Mouse (Mus musculus): ENCODE results near the gene Atcay. TPM values are rescaled to one million over a fixed set of nuclear protein-coding genes. Genes with fewer than 3 reads are reported as not detected.

The Atcay gene
- polyA plus RNA-seq, 1 experiment from 2014 or later = 0.25 TPM

- Histone ChIP-seq H3K27ac (peak overlapping the region; percentile 98), H3K9ac (peak overlapping the region; percentile 80)
Observed at GRCm38 (mm10) chr10:81196470-81197065, 34.1 kb downstream of the Atcay start.

GRCm38 (mm10) chr10:81195300-81195699 lies 35.3 kb downstream of the Atcay start:
- Histone ChIP-seq H3K36me3 (peaks cover 6% of the 10 kb centered on the region), H3K9me3 (replicated peaks) (no peaks in the 10 kb centered on the region), H3K27me3 (no peaks in the 10 kb centered on the region), H3K27ac (peak overlapping the region; percentile 98), H3K4me2 (peak overlapping the region; percentile 67), H3K4me1 (replicated peaks) (peaks cover 62% of the 10 kb centered on the region), H3K4me3 (peak overlapping the region; percentile 52), H3K9ac (peak overlapping the region; percentile 80)
- 34% methylated on average over 4 of the region's 4 CpGs for WGBS
- no peak for ATAC-seq (replicated peaks; ENCODE audit: insufficient number of reproducible peaks, insufficient read depth, low FRiP score, low read depth)

More at GRCm38 (mm10) chr10:81196470-81197065, 34.1 kb downstream of the Atcay start:
- peaks cover 64% of the 10 kb centered on the region for H3K4me1 ChIP-seq (replicated peaks)
- H3K36me3 ChIP-seq = no peaks in the 10 kb centered on the region
- 39% methylated on average over 11 of the region's 11 CpGs for WGBS
- ATAC-seq (replicated peaks; ENCODE audit: insufficient number of reproducible peaks, insufficient read depth, low FRiP score, low read depth) = no peak
- H3K4me2 ChIP-seq = peak overlapping the region; percentile 67
- no peaks in the 10 kb centered on the region for H3K27me3 ChIP-seq
- H3K9me3 ChIP-seq (replicated peaks) = no peaks in the 10 kb centered on the region
- H3K4me3 ChIP-seq = peak overlapping the region; percentile 52

- ATAC-seq (replicated peaks; ENCODE audit: insufficient number of reproducible peaks, insufficient read depth, low FRiP score, low read depth) = peak; percentile 69
- peak overlapping the region; percentile 98 for H3K27ac ChIP-seq
- H3K4me3 ChIP-seq = peak overlapping the region; percentile 52
- peak overlapping the region; percentile 80 for H3K9ac ChIP-seq
- H3K9me3 ChIP-seq (replicated peaks) = no peaks in the 10 kb centered on the region
- H3K36me3 ChIP-seq = peaks cover 14% of the 10 kb centered on the region
- no peaks in the 10 kb centered on the region for H3K27me3 ChIP-seq
- H3K4me2 ChIP-seq = peak overlapping the region; percentile 67
- 9% methylated on average over 37 of the region's 37 CpGs for WGBS
- H3K4me1 ChIP-seq (replicated peaks) = peaks cover 54% of the 10 kb centered on the region
Observed at GRCm38 (mm10) chr10:81193991-81194774, 36.5 kb downstream of the Atcay start.

GRCm38 (mm10) chr10:81192968-81193501 lies 37.6 kb downstream of the Atcay start:
- no peaks in the 10 kb centered on the region for H3K27me3 ChIP-seq
- H3K4me3 ChIP-seq = peak overlapping the region; percentile 55
- peak overlapping the region; percentile 73 for H3K9ac ChIP-seq
- peaks cover 45% of the 10 kb centered on the region for H3K4me1 ChIP-seq (replicated peaks)
- no peak for ATAC-seq (replicated peaks; ENCODE audit: insufficient number of reproducible peaks, insufficient read depth, low FRiP score, low read depth)
- H3K4me2 ChIP-seq = peak overlapping the region; percentile 92
- 4% methylated on average over 19 of the region's 19 CpGs for WGBS
- H3K9me3 ChIP-seq (replicated peaks) = no peaks in the 10 kb centered on the region
- peak overlapping the region; percentile 98 for H3K27ac ChIP-seq
- peaks cover 21% of the 10 kb centered on the region for H3K36me3 ChIP-seq

- peak overlapping the region; percentile 55 for H3K4me3 ChIP-seq
- H3K27me3 ChIP-seq = no peaks in the 10 kb centered on the region
- peak; percentile 79 for ATAC-seq (replicated peaks; ENCODE audit: insufficient number of reproducible peaks, insufficient read depth, low FRiP score, low read depth)
- H3K27ac ChIP-seq = peak overlapping the region; percentile 98
- H3K9ac ChIP-seq = peak overlapping the region; percentile 73
- peaks cover 41% of the 10 kb centered on the region for H3K4me1 ChIP-seq (replicated peaks)
- WGBS = under 1% methylated on average over 93 of the region's 93 CpGs
- peaks cover 21% of the 10 kb centered on the region for H3K36me3 ChIP-seq
- H3K4me2 ChIP-seq = peak overlapping the region; percentile 92
- no peaks in the 10 kb centered on the region for H3K9me3 ChIP-seq (replicated peaks)
Observed at GRCm38 (mm10) chr10:81192270-81192967, 38.2 kb downstream of the Atcay start.

- peak overlapping the region; percentile 98 for H3K27ac ChIP-seq
- no peak for ATAC-seq (replicated peaks; ENCODE audit: insufficient number of reproducible peaks, insufficient read depth, low FRiP score, low read depth)
- no peaks in the 10 kb centered on the region for H3K9me3 ChIP-seq (replicated peaks)
- H3K4me2 ChIP-seq = peak overlapping the region; percentile 92
- H3K27me3 ChIP-seq = no peaks in the 10 kb centered on the region
- peaks cover 27% of the 10 kb centered on the region for H3K36me3 ChIP-seq
- 79% methylated on average over 18 of the region's 18 CpGs for WGBS
- 0 out of 2 replicates have a peak overlapping the region, but pooled peaks have one; percentile 73 for H3K9ac ChIP-seq
- peak overlapping the region; percentile 55; the same call in 1 of the 2 replicates for H3K4me3 ChIP-seq
- peaks cover 37% of the 10 kb centered on the region for H3K4me1 ChIP-seq (replicated peaks)
Observed at GRCm38 (mm10) chr10:81191342-81191982, 39.2 kb downstream of the Atcay start.

- no peak overlapping the region for H3K4me2 ChIP-seq
- H3K9me3 ChIP-seq (replicated peaks) = no peaks in the 10 kb centered on the region
- H3K9ac ChIP-seq = no peak overlapping the region
- H3K27me3 ChIP-seq = no peaks in the 10 kb centered on the region
- peaks cover 29% of the 10 kb centered on the region for H3K36me3 ChIP-seq
- no peak for ATAC-seq (replicated peaks; ENCODE audit: insufficient number of reproducible peaks, insufficient read depth, low FRiP score, low read depth)
- WGBS = 46% methylated on average over 6 of the region's 6 CpGs
- peak overlapping the region; percentile 98; the same call in 1 of the 2 replicates for H3K27ac ChIP-seq
- H3K4me1 ChIP-seq (replicated peaks) = peaks cover 37% of the 10 kb centered on the region
- no peak overlapping the region for H3K4me3 ChIP-seq
Observed at GRCm38 (mm10) chr10:81190912-81191321, 39.7 kb downstream of the Atcay start.

GRCm38 (mm10) chr10:81190236-81190911 lies 40.3 kb downstream of the Atcay start:
- no peaks in the 10 kb centered on the region for H3K27me3 ChIP-seq
- H3K4me1 ChIP-seq (replicated peaks) = peaks cover 37% of the 10 kb centered on the region
- H3K9me3 ChIP-seq (replicated peaks) = no peaks in the 10 kb centered on the region
- H3K4me2 ChIP-seq = no peak overlapping the region
- WGBS = 71% methylated on average over 31 of the region's 31 CpGs
- no peak overlapping the region for H3K4me3 ChIP-seq
- H3K36me3 ChIP-seq = peaks cover 34% of the 10 kb centered on the region
- ATAC-seq (replicated peaks; ENCODE audit: insufficient number of reproducible peaks, insufficient read depth, low FRiP score, low read depth) = no peak
- peak overlapping the region; percentile 98; the same call in 1 of the 2 replicates for H3K27ac ChIP-seq
- no peak overlapping the region for H3K9ac ChIP-seq

- WGBS = 79% methylated on average over 26 of the region's 26 CpGs
- H3K36me3 ChIP-seq = peaks cover 34% of the 10 kb centered on the region
Observed at GRCm38 (mm10) chr10:81189821-81190220, 40.8 kb downstream of the Atcay start.

GRCm38 (mm10) chr10:81187161-81187560 lies 43.5 kb downstream of the Atcay start:
- Histone ChIP-seq H3K4me2 (no peak overlapping the region), H3K36me3 (peaks cover 43% of the 10 kb centered on the region), H3K27ac (no peak overlapping the region), H3K27me3 (no peaks in the 10 kb centered on the region), H3K9me3 (replicated peaks) (no peaks in the 10 kb centered on the region), H3K9ac (no peak overlapping the region), H3K4me3 (no peak overlapping the region), H3K4me1 (replicated peaks) (peaks cover 44% of the 10 kb centered on the region)
- no peak for ATAC-seq (replicated peaks; ENCODE audit: insufficient number of reproducible peaks, insufficient read depth, low FRiP score, low read depth)
- 92% methylated on average over 9 of the region's 9 CpGs for WGBS

More at GRCm38 (mm10) chr10:81189821-81190220, 40.8 kb downstream of the Atcay start:
- peaks cover 42% of the 10 kb centered on the region for H3K4me1 ChIP-seq (replicated peaks)
- H3K27ac ChIP-seq = no peak overlapping the region
- H3K4me2 ChIP-seq = no peak overlapping the region
- no peak overlapping the region for H3K9ac ChIP-seq
- ATAC-seq (replicated peaks; ENCODE audit: insufficient number of reproducible peaks, insufficient read depth, low FRiP score, low read depth) = no peak
- H3K27me3 ChIP-seq = no peaks in the 10 kb centered on the region
- H3K4me3 ChIP-seq = no peak overlapping the region
- no peaks in the 10 kb centered on the region for H3K9me3 ChIP-seq (replicated peaks)
